Mouse (Mus musculus) embryonic stem cell, embryonic (primary cell): ENCODE measurements around the gene Gm3453.
"Not testable (repeated sequence)": the region's sequence is repeated elsewhere in the genome, so short reads cannot be mapped to it uniquely, and the experiment has no call there.

Experiments used
- CTCF ChIA-PET, 4 experiments: fragments of 300-600 bp in 2 of 4; fragments of 350-600 bp in 2 of 4; sonication (Branson Sonifier 250); formaldehyde crosslinking; loops; one replicate each; lab custom pipeline; 2022; ENCODE audit warnings: inconsistent platforms in 2 of 4; lab: Charles Lee
- POLR2A ChIA-PET, 4 experiments: fragments of 300-600 bp in 2 of 4; fragments of 350-600 bp in 2 of 4; sonication (Branson Sonifier 250); formaldehyde crosslinking; loops; one replicate each; lab custom pipeline; 2022; ENCODE audit warnings: antibody characterized with exemption in 4 of 4, inconsistent platforms in 1 of 4; lab: Charles Lee

The Gm3453 gene

DNA sequence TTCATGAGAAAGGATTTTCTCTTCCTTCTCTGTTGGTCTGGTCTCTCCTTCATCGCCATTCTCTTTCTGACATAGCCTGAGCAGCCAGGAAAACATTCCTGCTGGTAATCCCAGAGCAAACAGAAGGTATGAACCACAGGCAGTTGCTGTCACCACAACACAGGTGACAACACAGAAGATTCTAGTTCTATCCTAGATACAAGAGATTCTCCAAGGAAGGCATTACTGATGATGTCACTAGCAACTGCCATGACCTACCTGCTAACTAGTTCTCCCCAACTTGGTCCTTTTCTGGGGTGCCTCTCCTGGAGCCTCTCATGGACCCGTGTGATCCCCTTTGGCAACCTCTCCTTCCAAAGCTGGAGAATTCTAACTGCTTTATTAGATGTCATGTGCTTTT, at the start of gene Gm3453:
Gene Gm3453 (minus strand): TSS at position 101 of the 400 bp plus-strand sequence.
- CTCF ChIA-PET, POLR2A ChIA-PET: not testable (repeated sequence)

DNA sequence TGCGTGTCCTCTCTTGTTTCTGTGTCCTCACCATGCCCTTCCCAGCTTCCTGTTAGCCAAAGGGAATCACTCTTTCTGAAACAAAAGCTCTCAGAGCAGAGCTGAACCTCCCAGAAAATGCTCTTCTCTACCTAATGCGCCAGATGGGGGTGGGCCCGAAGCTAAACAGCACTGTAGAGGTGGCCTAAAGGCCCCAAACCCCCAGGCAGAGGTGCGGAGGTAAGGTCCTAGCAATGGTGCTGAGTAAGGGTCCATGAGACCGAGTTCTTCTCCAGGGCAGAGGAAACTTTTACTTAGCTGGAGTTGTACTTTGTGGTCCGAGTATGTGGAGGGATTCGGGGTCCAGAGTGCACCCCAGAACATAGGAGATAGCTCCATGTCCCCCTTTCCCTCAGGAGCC, 8.2 kb upstream of the Gm3453 start:
- POLR2A ChIA-PET, CTCF ChIA-PET: not testable (repeated sequence)

DNA sequence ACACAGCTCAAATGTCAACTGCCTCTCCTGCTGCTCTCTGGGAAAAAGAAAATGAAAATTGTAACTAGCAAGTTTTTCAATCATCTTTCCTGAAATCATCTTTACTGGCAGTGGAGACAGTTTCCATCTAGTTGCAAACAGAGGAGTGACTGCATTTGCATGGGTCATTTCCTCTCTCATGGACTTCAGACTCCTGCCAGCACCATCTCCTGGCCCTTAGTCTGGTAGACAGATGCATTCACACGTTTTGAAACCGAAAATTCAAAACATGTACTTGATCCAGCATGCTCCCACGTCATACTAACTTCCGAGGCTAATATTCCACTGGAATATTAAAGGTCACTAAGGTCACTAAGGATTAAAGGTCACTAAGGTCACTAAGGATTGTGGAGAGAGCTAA, 16.5 kb downstream of the Gm3453 start:
- CTCF ChIA-PET: not testable (repeated sequence)

DNA sequence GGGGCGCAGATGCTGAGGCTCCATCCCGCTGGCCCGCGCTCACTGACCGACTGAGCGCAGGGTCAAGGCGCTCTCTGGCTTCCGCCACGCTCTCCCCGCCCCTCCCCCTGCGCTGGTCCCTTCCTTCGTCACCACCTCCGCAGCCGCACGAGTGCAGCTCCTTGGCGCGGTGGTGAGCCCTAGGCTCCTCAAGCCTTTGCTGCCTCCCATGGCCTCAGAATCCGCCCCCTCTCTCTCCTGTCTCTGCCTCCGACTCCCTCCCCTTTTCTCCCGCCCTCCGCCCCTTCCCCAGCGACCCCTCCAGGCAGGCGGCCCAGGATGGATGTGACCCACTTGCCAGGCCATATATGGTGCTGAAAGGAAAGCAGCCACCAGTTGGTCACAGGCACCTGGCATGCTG, 17.3 kb downstream of the Gm3453 start, which contains the start of gene Gm3248:
Gene Gm3248 (minus strand): TSS at position 111 of the 400 bp plus-strand sequence.
- POLR2A ChIA-PET, CTCF ChIA-PET: not testable (repeated sequence)

More for the DNA sequence above, 16.5 kb downstream of the Gm3453 start:
- POLR2A ChIA-PET: not testable (repeated sequence)

DNA sequence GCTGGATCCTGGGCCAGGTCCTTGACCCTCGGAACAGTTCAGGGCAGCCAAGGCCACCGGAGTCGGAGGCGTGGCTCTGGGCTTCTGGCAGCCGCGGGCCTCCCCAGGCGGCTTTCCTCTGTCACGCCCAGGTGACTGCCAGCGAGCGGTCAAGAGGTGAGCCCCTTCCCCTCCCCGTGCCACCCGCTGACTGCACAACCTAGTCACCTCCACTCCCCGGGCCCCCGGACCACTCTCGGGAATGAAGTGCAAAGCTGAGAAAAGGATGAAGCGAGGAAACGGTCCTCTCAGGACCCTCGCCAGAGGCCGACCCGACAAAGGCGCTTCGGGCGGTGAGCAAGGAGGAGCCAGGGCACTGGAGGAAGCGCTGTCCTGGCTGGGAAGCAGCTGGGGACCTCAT, 17.8 kb downstream of the Gm3453 start:
- POLR2A ChIA-PET, CTCF ChIA-PET: not testable (repeated sequence)

DNA sequence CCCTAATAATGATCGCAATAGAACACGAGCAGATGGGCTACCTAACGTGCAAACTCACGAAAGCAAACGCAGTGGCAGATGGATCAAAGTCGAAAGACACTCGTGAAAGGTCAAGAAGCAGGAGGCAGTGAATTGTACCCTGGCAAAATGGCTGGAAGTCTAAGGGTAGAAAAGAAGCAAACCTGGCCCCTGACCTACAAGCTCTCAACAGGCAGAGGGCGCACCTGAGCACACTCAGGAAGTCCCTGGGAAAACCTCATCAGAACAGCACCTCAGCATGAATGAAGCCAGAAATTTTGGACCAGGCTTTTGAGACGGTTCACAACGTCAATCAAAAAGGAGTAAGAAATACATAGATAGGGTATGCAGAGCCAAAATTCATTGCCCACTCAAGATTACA, 18.5 kb downstream of the Gm3453 start:
- CTCF ChIA-PET, POLR2A ChIA-PET: not testable (repeated sequence)

DNA sequence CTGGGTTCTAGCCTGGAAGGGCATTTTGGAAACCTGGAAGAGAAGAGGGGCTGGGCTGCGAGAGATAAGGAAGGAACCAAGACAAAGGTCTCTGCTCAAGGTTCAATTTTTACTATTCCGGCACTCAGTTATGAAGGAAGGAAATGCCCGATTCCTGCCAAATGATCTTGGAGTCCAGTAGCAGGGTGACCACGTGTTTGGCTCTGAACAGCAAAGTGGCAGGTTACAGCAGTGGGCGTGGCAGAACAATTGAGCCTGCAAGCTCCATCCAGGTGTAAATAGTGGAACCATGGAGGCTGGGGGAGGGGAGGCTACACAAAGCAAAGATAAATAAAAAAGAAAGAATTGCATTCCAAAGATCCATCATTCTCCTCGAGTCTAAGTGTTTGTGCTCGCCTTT, 55.7 kb downstream of the Gm3453 start:
- POLR2A ChIA-PET, CTCF ChIA-PET: not testable (repeated sequence)
